14 mouse cellular contexts compared by ENCODE assay signal in the genomic region with DNA sequence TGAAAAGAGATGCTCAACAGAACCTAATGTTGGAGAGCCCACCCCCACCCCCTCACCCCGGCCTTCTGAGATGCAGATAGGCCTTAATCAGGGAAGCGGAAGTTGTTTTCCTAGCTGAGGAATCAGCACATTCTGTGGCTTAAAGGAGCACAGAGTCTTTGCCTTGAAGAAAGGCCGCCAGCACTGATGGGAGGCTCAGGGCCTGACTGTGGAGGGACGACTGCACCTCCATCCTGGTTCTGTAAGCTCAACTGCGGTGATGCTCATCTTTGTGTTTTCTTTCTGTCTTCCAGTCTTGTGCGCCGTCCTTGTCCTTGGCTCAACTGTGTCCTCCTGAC. TPM values are rescaled to one million over a fixed set of nuclear protein-coding genes. Genes with fewer than 3 reads are reported as not detected.
DNase-seq lines count a peak whose midpoint lies in the region; ATAC-seq and TF ChIP-seq lines count a peak whose summit lies in the region.
"Had no signal": no experiment of that assay in that cellular context is flagged by ENCODE, and none has a peak within 500 bp of the region (broad histone marks: within the 10 kb centered on the region; RNA-seq: fewer than 3 reads in every experiment).

No protein-coding gene starts in this region.

- H3K36me3 ChIP-seq in heart, postnatal 0 days (replicated peaks; ENCODE audit: control insufficient read depth, insufficient read depth, low read length), result no peaks in the 10 kb centered on the region
- peaks cover 25% of the 10 kb centered on the region for H3K36me3 ChIP-seq in midbrain, embryonic 10.5 days
- 0 out of 2 replicates have a peak, but pooled peaks cover 2% of the 10 kb centered on the region for H3K36me3 ChIP-seq in midbrain, embryonic 14.5 days (ENCODE audit: control insufficient read depth, insufficient read depth, low read length)
- H3K36me3 ChIP-seq: embryonic facial prominence, embryonic 13.5 days; liver, embryonic 13.5 days had no signal

- no peak for ATAC-seq in heart, postnatal 0 days (ENCODE audit: insufficient read depth, low read depth)
- ATAC-seq in midbrain, embryonic 14.5 days (ENCODE audit: low FRiP score, low TSS enrichment), result no peak
- ATAC-seq: lung, postnatal 0 days had no signal

- H3K27me3 ChIP-seq in heart, postnatal 0 days (ENCODE audit: control insufficient read depth, insufficient read depth, low read length), result no peaks in the 10 kb centered on the region
- no peaks in the 10 kb centered on the region for H3K27me3 ChIP-seq in midbrain, embryonic 10.5 days (ENCODE audit: low read depth, poor library complexity, severe bottlenecking)
- no peaks in the 10 kb centered on the region for H3K27me3 ChIP-seq in midbrain, embryonic 14.5 days (ENCODE audit: control insufficient read depth, insufficient read depth, low read length)
- H3K27me3 ChIP-seq: embryonic facial prominence, embryonic 13.5 days had no signal

- H3K4me3 ChIP-seq in heart, postnatal 0 days (ENCODE audit: low read depth, low read length), result no peak overlapping the region
- no peak overlapping the region for H3K4me3 ChIP-seq in midbrain, embryonic 10.5 days
- H3K4me3 ChIP-seq in midbrain, embryonic 14.5 days (replicated peaks; ENCODE audit: low read depth, low read length), result no peak overlapping the region
- H3K4me3 ChIP-seq: embryonic facial prominence, embryonic 13.5 days; liver, embryonic 13.5 days had no signal

- no peaks in the 10 kb centered on the region for H3K9me3 ChIP-seq in heart, postnatal 0 days (replicated peaks; ENCODE audit: control insufficient read depth, low read length)
- no peaks in the 10 kb centered on the region for H3K9me3 ChIP-seq in midbrain, embryonic 10.5 days (replicated peaks)
- no peaks in the 10 kb centered on the region for H3K9me3 ChIP-seq in midbrain, embryonic 14.5 days (ENCODE audit: control insufficient read depth, low read length)
- H3K9me3 ChIP-seq: embryonic facial prominence, embryonic 13.5 days; liver, embryonic 13.5 days had no signal

- TF ChIP-seq CTCF in heart, postnatal 0 days (IDR thresholded peaks at IDR 0.05; ENCODE audit: low read depth), result no peak

- peaks cover 39% of the 10 kb centered on the region for H3K4me1 ChIP-seq in heart, postnatal 0 days (ENCODE audit: control insufficient read depth, insufficient read depth)
- H3K4me1 ChIP-seq in midbrain, embryonic 10.5 days, result peaks cover 39% of the 10 kb centered on the region
- 0 out of 2 replicates have a peak, but pooled peaks cover 4% of the 10 kb centered on the region for H3K4me1 ChIP-seq in midbrain, embryonic 14.5 days (ENCODE audit: control insufficient read depth, insufficient read depth, low read length)

- no peak for DNase-seq in heart, postnatal 0 days (ENCODE audit: low spot score)
- DNase-seq in heart, postnatal 4 days, result no peak
- no peak for DNase-seq in midbrain, embryonic 10.5 days (ENCODE audit: low spot score)
- no peak for DNase-seq in midbrain, embryonic 14.5 days
- DNase-seq in ZHBTc4 (ENCODE audit: low read depth, low spot score), result peak; percentile 57
- DNase-seq in embryo, embryonic 11 days, result no peak
- DNase-seq in testis, postnatal 14 days (ENCODE audit: low spot score), result no peak
- DNase-seq: cerebellum, adult 8-10 months; kidney, adult 2 months; kidney, postnatal 36 days; liver, embryonic 13.5 days; right cerebral cortex, postnatal 14 days had no signal

- H3K4me2 ChIP-seq in heart, postnatal 0 days (ENCODE audit: low read depth, low read length), result no peak overlapping the region
- H3K4me2 ChIP-seq in midbrain, embryonic 14.5 days (ENCODE audit: low read length), result no peak overlapping the region
- H3K4me2 ChIP-seq: embryonic facial prominence, embryonic 13.5 days; liver, embryonic 13.5 days had no signal

- peak overlapping the region; percentile 36 for H3K27ac ChIP-seq in heart, postnatal 0 days (ENCODE audit: low read depth)
- H3K27ac ChIP-seq in midbrain, embryonic 10.5 days (replicated peaks), result peak overlapping the region; percentile 46; the same call in 1 of the 2 replicates
- H3K27ac ChIP-seq in midbrain, embryonic 14.5 days (replicated peaks; ENCODE audit: low read depth, low read length), result no peak overlapping the region
- H3K27ac ChIP-seq: embryonic facial prominence, embryonic 13.5 days; liver, embryonic 13.5 days had no signal

- no peak for TF ChIP-seq EP300 in heart, postnatal 0 days (IDR thresholded peaks at IDR 0.05; ENCODE audit: low read depth)

- WGBS in heart, postnatal 0 days, result 52% methylated on average over 7 of the region's 7 CpGs
- 62% methylated on average over 7 of the region's 7 CpGs for WGBS in midbrain, embryonic 10.5 days
- WGBS in midbrain, embryonic 14.5 days, result 67% methylated on average over 7 of the region's 7 CpGs

- no peak overlapping the region for H3K9ac ChIP-seq in heart, postnatal 0 days (replicated peaks; ENCODE audit: low read depth, low read length)
- no peak overlapping the region for H3K9ac ChIP-seq in midbrain, embryonic 14.5 days (replicated peaks; ENCODE audit: low read length)
- H3K9ac ChIP-seq: embryonic facial prominence, embryonic 13.5 days; liver, embryonic 13.5 days had no signal

RNA-seq across cellular contexts. Expression of a gene that starts 11.8 kb away (rescaled TPM):
- total RNA-seq in heart, postnatal 0 days (2014; rRNA removed; ENCODE audit: low replicate concordance), result 25.9 and 64.7 TPM in 2 replicates
- 11.1 and 11.9 TPM in 2 replicates for polyA plus RNA-seq in heart, postnatal 0 days (2015; fragmentation: Nextera tagmentation; extraction: Ambion mirVana)
- total RNA-seq in heart, postnatal 4 days (2021), result 10 to 100 TPM; 37.9 to 50.7 TPM
- polyA plus RNA-seq in midbrain, embryonic 10.5 days (2016; fragmentation: Nextera tagmentation; extraction: Ambion mirVana), result 49.5 and 53.0 TPM in 2 replicates
- 57.8 and 67.5 TPM in 2 replicates for polyA plus RNA-seq in midbrain, embryonic 14.5 days (2014; fragmentation: Nextera tagmentation; extraction: Ambion mirVana)

RNA-seq across cellular contexts. Expression of a gene that starts 12.1 kb away (rescaled TPM):
- total RNA-seq in heart, postnatal 0 days (2014; rRNA removed; ENCODE audit: low replicate concordance), result 6.6 and 17.5 TPM in 2 replicates
- polyA plus RNA-seq in heart, postnatal 0 days (2015; fragmentation: Nextera tagmentation; extraction: Ambion mirVana), result 51.8 and 58.4 TPM in 2 replicates
- total RNA-seq in heart, postnatal 4 days (2021), result 10 to 100 TPM; 29.7 to 31.2 TPM
- 71.2 and 72.5 TPM in 2 replicates for polyA plus RNA-seq in midbrain, embryonic 10.5 days (2016; fragmentation: Nextera tagmentation; extraction: Ambion mirVana)
- 113 and 135 TPM in 2 replicates for polyA plus RNA-seq in midbrain, embryonic 14.5 days (2014; fragmentation: Nextera tagmentation; extraction: Ambion mirVana)

RNA-seq across cellular contexts. Expression of a gene that starts 52.3 kb away (rescaled TPM):
- 4.9 and 6.0 TPM in 2 replicates for total RNA-seq in heart, postnatal 0 days (2014; rRNA removed; ENCODE audit: low replicate concordance)
- polyA plus RNA-seq in heart, postnatal 0 days (2015; fragmentation: Nextera tagmentation; extraction: Ambion mirVana), result 4.7 and 5.0 TPM in 2 replicates
- total RNA-seq in heart, postnatal 4 days (2021), result 10 to 100 TPM; 15.5 to 15.7 TPM
- polyA plus RNA-seq in midbrain, embryonic 10.5 days (2016; fragmentation: Nextera tagmentation; extraction: Ambion mirVana), result 38.3 and 39.0 TPM in 2 replicates
- 22.2 and 24.7 TPM in 2 replicates for polyA plus RNA-seq in midbrain, embryonic 14.5 days (2014; fragmentation: Nextera tagmentation; extraction: Ambion mirVana)
